Mouse (Mus musculus): ENCODE measurements at regions not wholly inside any gene's neighbourhood (a gene's known extent, or its start where the extent isn't known, plus 50 kb on each side); places are given as distances from the start of the nearest gene placed in this dataset.

- no peak for DNase-seq
Measured at GRCm38 (mm10) chr15:51104362-51104761, 2780.3 kb upstream of the Gm7489 start.

DNA sequence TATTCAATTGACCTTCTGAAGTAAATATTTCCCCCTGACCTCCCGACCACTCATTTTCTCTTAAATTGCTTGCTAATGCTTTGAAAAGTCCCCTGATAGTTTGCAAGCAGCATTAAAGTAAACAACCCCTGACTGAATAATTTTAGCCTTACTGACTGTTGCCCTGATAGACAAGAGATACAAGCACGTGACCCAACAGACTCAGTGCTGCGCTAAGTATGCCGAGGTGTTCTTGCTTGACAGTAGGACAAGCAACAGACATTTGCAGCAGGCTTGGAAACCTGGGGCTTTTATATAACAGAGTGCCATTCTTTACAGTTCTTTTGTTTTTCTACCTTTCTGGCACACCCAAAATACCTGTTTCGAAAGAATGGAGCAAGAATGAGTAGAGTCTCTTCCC is 2779.9 kb upstream of the Gm7489 start:
- DNase-seq: no peak

- no peak for DNase-seq
Measured at GRCm38 (mm10) chr15:51105359-51106008, 2779.2 kb upstream of the Gm7489 start.

GRCm38 (mm10) chr15:51110186-51110585 is 2774.5 kb upstream of the Gm7489 start:
- no peak for DNase-seq

- no peak for DNase-seq
Measured at GRCm38 (mm10) chr15:51125896-51126295, 2758.8 kb upstream of the Gm7489 start.

DNA sequence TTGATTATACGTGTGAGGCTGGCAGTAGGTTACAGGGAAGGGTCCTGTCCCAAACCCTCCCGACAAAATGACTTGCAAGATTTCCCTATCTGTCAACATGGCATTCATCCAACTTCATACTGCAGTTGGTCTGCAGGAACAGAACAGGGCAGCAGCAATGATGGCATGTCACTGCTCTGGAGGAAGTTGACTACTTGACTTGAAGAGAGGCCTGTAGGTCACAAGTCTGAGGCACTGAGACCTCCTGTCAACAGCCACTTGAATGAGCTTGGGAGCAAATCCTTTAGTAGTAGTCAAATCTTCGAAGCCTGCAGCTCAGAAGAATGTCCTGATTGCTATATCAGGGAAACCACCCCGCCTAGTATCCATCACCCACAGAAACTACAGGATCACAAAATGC is 2753.7 kb upstream of the Gm7489 start:
- DNase-seq: no peak

- DNase-seq: no peak
Measured at GRCm38 (mm10) chr15:51136121-51136520, 2748.6 kb upstream of the Gm7489 start.

DNA sequence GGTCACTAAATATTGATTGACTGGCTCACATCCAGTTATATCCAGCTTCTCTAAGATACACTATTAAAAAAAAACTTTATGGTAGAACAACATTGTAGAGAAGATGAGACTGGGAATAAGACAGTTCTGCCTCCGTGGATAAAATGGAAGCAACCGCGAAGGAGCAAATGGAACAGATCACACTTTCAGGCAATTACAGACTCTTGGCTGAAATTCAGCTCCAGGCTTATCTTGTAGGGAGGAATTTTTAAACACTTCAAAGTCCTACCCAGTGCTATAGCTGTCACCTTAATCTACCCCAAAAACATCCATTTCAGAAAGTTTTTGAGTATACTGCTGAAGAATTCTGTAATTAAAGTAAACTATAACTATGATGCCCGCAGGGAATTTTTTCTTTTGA is 2745.2 kb upstream of the Gm7489 start:
- DNase-seq: no peak

DNA sequence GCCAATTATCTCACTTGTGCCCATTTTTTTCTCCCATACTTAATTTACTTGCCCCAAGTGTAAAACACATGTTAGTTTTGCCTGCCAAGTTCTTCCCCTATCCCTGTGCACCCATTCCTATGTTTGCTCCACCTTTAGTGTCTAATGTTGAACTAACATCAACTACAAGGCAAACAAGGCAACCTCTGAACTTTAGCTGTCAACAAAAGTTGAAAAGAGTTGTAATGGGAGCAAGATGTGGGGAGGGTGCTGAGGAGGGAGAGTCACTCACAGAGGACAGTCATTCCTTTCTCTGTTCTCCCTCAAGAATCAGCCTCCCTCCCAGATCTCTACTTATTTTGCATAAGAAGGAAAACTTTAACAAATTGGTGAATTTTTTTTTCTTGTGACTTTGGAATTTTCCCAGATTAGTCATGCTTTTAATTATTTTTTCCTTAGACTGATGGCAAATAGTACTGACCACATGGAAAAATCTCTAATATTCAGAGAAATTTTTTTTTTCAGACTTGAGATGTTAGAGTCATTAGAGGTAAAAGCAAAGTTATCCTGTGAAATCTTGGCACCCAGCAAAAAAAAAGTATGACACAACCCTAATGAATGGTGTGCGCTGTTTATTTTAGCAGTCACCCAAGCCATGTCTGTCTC is 2710.6 kb upstream of the Gm7489 start:
- no peak for DNase-seq

- no peak for DNase-seq
Measured at GRCm38 (mm10) chr15:51176466-51176865, 2708.2 kb upstream of the Gm7489 start.

DNA sequence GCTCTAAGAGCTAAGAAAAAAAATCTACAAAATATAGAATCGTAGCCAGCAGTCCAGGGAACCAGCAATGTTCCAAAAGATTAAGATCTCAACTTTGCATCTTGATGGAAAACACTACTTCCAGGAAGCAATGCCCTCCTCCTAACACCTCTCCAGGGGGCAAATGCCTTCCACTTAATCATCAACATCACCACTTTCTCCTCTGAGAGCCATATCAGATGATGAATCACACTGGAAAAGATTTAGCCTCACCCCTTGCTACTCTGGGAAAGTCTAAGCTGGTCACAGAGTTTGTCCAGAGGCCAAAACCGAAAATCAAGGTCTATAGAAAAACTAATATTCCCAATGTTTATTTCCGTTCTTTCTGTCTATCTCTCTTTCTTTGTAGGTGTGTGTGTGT is 2695.6 kb upstream of the Gm7489 start:
- no peak for DNase-seq

GRCm38 (mm10) chr15:51197466-51198158 is 2687.1 kb upstream of the Gm7489 start:
- no peak for DNase-seq

GRCm38 (mm10) chr15:51203351-51203750 is 2681.4 kb upstream of the Gm7489 start:
- DNase-seq: no peak

DNA sequence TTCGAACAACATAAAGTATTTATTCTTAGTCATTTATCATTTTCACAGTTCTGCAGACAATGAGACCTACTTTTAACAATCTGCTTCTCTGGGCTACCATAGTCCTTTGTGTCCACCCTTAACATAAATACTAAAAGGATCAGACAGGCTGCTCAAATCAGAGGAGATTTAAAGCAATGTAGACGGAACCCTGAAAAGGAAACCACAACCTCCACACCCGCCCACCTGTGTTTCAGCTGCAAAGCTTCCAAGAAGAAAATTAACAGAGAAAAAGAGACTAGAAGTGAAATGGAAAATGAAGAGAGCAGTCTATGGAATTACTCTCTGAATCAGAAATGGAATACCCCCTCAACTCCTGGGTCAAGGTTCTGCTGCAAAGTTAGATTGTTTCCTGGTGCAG is 2678.7 kb upstream of the Gm7489 start:
- no peak for DNase-seq

- no peak for DNase-seq
Measured at GRCm38 (mm10) chr15:51206773-51207172, 2677.9 kb upstream of the Gm7489 start.

GRCm38 (mm10) chr15:51234873-51235272 is 2649.8 kb upstream of the Gm7489 start:
- no peak for DNase-seq

- DNase-seq: no peak
Measured at GRCm38 (mm10) chr15:51244596-51244995, 2640.1 kb upstream of the Gm7489 start.

GRCm38 (mm10) chr15:51247259-51247658 is 2637.4 kb upstream of the Gm7489 start:
- no peak for DNase-seq

- no peak for DNase-seq
Measured at GRCm38 (mm10) chr15:51248034-51248788, 2636.5 kb upstream of the Gm7489 start.

GRCm38 (mm10) chr15:51248789-51249040 is 2636.0 kb upstream of the Gm7489 start:
- no peak for DNase-seq

- no peak for DNase-seq
Measured at GRCm38 (mm10) chr15:51254143-51254542, 2630.6 kb upstream of the Gm7489 start.

DNA sequence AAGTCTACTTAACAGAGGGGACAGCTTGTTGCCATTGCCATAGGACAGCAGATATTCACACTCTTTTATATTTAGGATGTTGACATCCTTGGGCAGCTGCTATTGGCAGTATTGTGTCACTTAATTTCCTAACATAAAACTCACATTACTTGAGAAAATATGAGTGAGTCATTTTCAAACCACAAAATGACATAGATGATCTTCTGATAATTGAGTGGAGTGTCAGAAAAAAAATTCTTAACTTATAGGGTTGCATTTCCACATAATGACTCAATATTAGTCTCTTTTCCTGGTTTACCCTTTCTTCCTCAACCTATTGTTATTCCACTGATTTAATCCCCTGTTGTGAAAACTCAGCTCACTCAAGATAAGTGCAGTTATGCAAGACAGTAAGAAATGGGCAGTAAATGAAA is 2629.5 kb upstream of the Gm7489 start:
- no peak for DNase-seq

- no peak for DNase-seq
Measured at GRCm38 (mm10) chr15:51256681-51257080, 2628.0 kb upstream of the Gm7489 start.
